Mouse (Mus musculus) liver, embryonic 15.5 days (tissue): Measurements from ENCODE around the gene E130114P18Rik. TPM values are rescaled to one million over a fixed set of nuclear protein-coding genes. Genes with fewer than 3 reads are reported as not detected.

Experiments used
- ATAC-seq: fragments of 200-750 bp; cut with Nextera tagmentation; 2 replicates; pipeline ENCODE4 v1.8.0; 2017; ENCODE audit warnings: moderate number of reproducible peaks, mild to moderate bottlenecking, moderate library complexity; ENCODE audit not compliant: insufficient read depth
- H3K27ac ChIP-seq: fragments of 300-500 bp; sonication (generic); replicated peaks from 2 replicates; pipeline ENCODE4 v1.5.1; 2015; ENCODE audit warnings: mild to moderate bottlenecking, inconsistent platforms
- H3K27me3 ChIP-seq: fragments of 300-500 bp; sonication (generic); 2 replicates; pipeline ENCODE4 v1.6.1; 2015; ENCODE audit warnings: mild to moderate bottlenecking, inconsistent platforms
- H3K36me3 ChIP-seq: fragments of 300-500 bp; sonication (generic); replicated peaks from 2 replicates; pipeline ENCODE4 v1.6.1; 2015; ENCODE audit warnings: moderate library complexity, mild to moderate bottlenecking, inconsistent platforms
- H3K4me1 ChIP-seq: fragments of 300-500 bp; sonication (generic); replicated peaks from 2 replicates; pipeline ENCODE4 v1.6.1; 2015; ENCODE audit warnings: inconsistent platforms
- H3K4me2 ChIP-seq: fragments of 300-500 bp; sonication (generic); 2 replicates; pipeline ENCODE4 v1.6.1; 2015; ENCODE audit warnings: moderate library complexity, mild to moderate bottlenecking, inconsistent platforms
- H3K4me3 ChIP-seq: fragments of 300-500 bp; sonication (generic); replicated peaks from 2 replicates; pipeline ENCODE4 v1.5.1; 2015; ENCODE audit warnings: mild to moderate bottlenecking, inconsistent platforms
- H3K9ac ChIP-seq: fragments of 300-500 bp; sonication (generic); 2 replicates; pipeline ENCODE4 v1.6.1; 2015; ENCODE audit warnings: moderate library complexity, mild to moderate bottlenecking, inconsistent platforms
- H3K9me3 ChIP-seq: fragments of 300-500 bp; sonication (generic); replicated peaks from 2 replicates; pipeline ENCODE4 v1.6.1; 2016; ENCODE audit warnings: inconsistent platforms
- WGBS: fragments of 180-500 bp; shearing (Covaris S2); methylation state at CpG from one replicate; pipeline ENCODE4 v1.1.7; 2015; ENCODE audit warnings: mixed read lengths; ENCODE audit not compliant: insufficient replicate concordance; 5-methylcytosine and 5-hydroxymethylcytosine counted together
- polyA plus RNA-seq: library from polyadenylated mRNA; unstranded; fragments of >200 nt; fragmentation: Nextera tagmentation; extraction: Ambion mirVana; gene quantifications from 2 replicates; pipeline ENCODE4 v1.2.1, GENCODE M21; 2015

Gene E130114P18Rik
- polyA plus RNA-seq, 1 experiment from 2014 or later, result 0.10 TPM

- no peaks in the 10 kb centered on the region for H3K9me3 ChIP-seq
- ATAC-seq, result no peak
- H3K4me3 ChIP-seq, result no peak overlapping the region
- H3K36me3 ChIP-seq, result no peaks in the 10 kb centered on the region
- no peak overlapping the region for H3K27ac ChIP-seq
- 57% methylated on average over 1 of the region's 1 CpGs for WGBS
- H3K27me3 ChIP-seq, result no peaks in the 10 kb centered on the region
- H3K9ac ChIP-seq, result no peak overlapping the region
- H3K4me1 ChIP-seq, result no peaks in the 10 kb centered on the region
- H3K4me2 ChIP-seq, result no peak overlapping the region
These were observed 188.1 kb downstream of the E130114P18Rik start for GRCm38 (mm10) chr4:97589790-97590189.

GRCm38 (mm10) chr4:97587412-97588010 lies 190.4 kb downstream of the E130114P18Rik start:
- no peak for ATAC-seq
- Histone ChIP-seq H3K4me2 (no peak overlapping the region), H3K4me1 (no peaks in the 10 kb centered on the region), H3K27me3 (no peaks in the 10 kb centered on the region; the same call in 1 of the 2 replicates), H3K27ac (no peak overlapping the region), H3K9me3 (no peaks in the 10 kb centered on the region), H3K4me3 (no peak overlapping the region), H3K36me3 (no peaks in the 10 kb centered on the region), H3K9ac (no peak overlapping the region)
- 61% methylated on average over 9 of the region's 9 CpGs for WGBS

GRCm38 (mm10) chr4:97585170-97585569 lies 192.7 kb downstream of the E130114P18Rik start:
- Histone ChIP-seq H3K9me3 (no peaks in the 10 kb centered on the region), H3K27ac (no peak overlapping the region), H3K36me3 (no peaks in the 10 kb centered on the region), H3K9ac (no peak overlapping the region), H3K4me1 (no peaks in the 10 kb centered on the region), H3K4me3 (no peak overlapping the region), H3K4me2 (no peak overlapping the region), H3K27me3 (no peaks in the 10 kb centered on the region; the same call in 1 of the 2 replicates)
- WGBS, result 64% methylated on average over 7 of the region's 7 CpGs
- ATAC-seq, result no peak

- H3K9me3 ChIP-seq, result no peaks in the 10 kb centered on the region
- 74% methylated on average over 9 of the region's 9 CpGs for WGBS
- ATAC-seq, result no peak
- H3K36me3 ChIP-seq, result no peaks in the 10 kb centered on the region
- H3K27me3 ChIP-seq, result no peaks in the 10 kb centered on the region; the same call in 1 of the 2 replicates
- no peak overlapping the region for H3K4me3 ChIP-seq
- no peak overlapping the region for H3K4me2 ChIP-seq
- H3K27ac ChIP-seq, result no peak overlapping the region
- H3K4me1 ChIP-seq, result no peaks in the 10 kb centered on the region
- H3K9ac ChIP-seq, result no peak overlapping the region
These were observed 193.3 kb downstream of the E130114P18Rik start for GRCm38 (mm10) chr4:97584445-97585130.

GRCm38 (mm10) chr4:97582796-97583430 lies 195.0 kb downstream of the E130114P18Rik start:
- Histone ChIP-seq H3K9ac (no peak overlapping the region), H3K27ac (no peak overlapping the region), H3K9me3 (no peaks in the 10 kb centered on the region), H3K4me2 (no peak overlapping the region), H3K4me3 (no peak overlapping the region), H3K4me1 (no peaks in the 10 kb centered on the region), H3K27me3 (no peaks in the 10 kb centered on the region; the same call in 1 of the 2 replicates), H3K36me3 (no peaks in the 10 kb centered on the region)
- WGBS, result 65% methylated on average over 15 of the region's 15 CpGs
- no peak for ATAC-seq

DNA sequence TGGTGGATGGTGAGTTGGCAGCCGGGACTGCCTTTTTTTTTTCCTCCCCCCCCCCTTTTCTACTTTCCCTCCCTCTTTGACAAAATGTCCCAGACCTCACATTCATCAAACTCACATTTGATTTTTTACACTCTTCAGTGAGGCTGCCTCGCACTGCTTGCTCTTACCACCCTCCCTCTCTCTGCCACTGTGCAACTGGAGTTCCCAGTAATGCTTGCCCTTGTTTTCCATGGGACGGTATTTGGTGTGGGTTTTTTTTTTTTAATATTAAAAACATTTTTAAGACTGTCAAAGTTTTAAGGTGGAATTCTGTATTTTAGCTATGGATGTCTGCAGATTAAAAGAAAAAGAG lies 195.8 kb downstream of the E130114P18Rik start:
- H3K27ac ChIP-seq, result no peak overlapping the region
- no peaks in the 10 kb centered on the region for H3K4me1 ChIP-seq
- H3K36me3 ChIP-seq, result no peaks in the 10 kb centered on the region
- H3K4me3 ChIP-seq, result no peak overlapping the region
- no peaks in the 10 kb centered on the region; the same call in 1 of the 2 replicates for H3K27me3 ChIP-seq
- no peak overlapping the region for H3K4me2 ChIP-seq
- no peaks in the 10 kb centered on the region for H3K9me3 ChIP-seq
- no peak overlapping the region for H3K9ac ChIP-seq
- no peak for ATAC-seq
- WGBS, result 61% methylated on average over 3 of the region's 3 CpGs

- H3K27me3 ChIP-seq, result no peaks in the 10 kb centered on the region; the same call in 1 of the 2 replicates
- no peak overlapping the region for H3K4me3 ChIP-seq
- no peak overlapping the region for H3K27ac ChIP-seq
- H3K4me1 ChIP-seq, result no peaks in the 10 kb centered on the region
- no peak overlapping the region for H3K4me2 ChIP-seq
- H3K36me3 ChIP-seq, result no peaks in the 10 kb centered on the region
- no peak for ATAC-seq
- 64% methylated on average over 12 of the region's 12 CpGs for WGBS
- H3K9ac ChIP-seq, result no peak overlapping the region
- no peaks in the 10 kb centered on the region for H3K9me3 ChIP-seq
These were observed 196.4 kb downstream of the E130114P18Rik start for GRCm38 (mm10) chr4:97581314-97582063.

DNA sequence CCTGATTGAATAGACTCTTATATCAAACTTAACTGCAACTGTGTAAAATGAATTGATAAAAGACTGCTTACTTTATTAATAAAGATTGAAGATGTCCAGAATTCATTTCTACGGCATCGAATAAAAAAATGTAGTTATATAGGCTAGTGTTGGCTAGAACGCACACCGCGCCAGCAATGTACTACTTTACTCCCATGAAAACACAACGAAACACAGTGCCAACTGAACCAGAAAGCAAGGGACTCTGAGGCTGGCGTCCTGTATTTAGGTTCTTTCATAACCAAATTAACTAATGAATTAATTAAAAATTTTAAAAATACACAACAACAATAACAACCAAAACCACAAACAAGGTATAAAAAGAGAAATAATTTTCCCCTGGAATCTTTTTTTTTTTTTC lies 197.0 kb downstream of the E130114P18Rik start:
- 78% methylated on average over 7 of the region's 7 CpGs for WGBS

DNA sequence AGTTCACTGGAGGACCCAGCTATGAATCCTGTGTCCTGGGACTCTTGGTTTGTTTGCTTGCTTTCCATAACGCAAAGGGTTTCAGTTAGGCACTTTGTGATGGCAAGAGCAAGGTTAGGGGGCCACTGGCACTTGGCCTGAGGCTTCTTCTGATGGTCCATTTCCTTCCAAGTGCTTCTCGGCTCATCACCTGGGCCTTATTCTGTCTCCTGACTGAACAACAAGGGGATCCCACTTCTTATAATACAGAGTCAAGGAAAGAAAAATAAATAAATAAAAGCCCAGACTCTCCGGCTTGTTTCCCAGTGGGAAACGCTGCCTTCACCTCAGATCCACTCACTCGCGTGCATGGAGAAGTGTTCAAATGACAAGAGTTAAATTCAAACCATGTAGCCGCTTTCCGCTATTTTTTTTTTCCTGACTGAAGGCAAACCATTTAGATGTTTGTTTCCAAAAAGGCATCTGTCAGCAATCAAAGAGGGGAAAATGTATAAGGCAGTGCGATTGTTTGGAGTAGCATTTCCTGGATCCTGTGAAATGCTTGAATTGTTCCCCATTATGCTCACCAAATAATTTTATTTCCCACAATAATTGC lies 199.2 kb downstream of the E130114P18Rik start:
- H3K27ac ChIP-seq, result no peak overlapping the region
- no peak overlapping the region for H3K9ac ChIP-seq
- H3K4me2 ChIP-seq, result no peak overlapping the region
- no peaks in the 10 kb centered on the region; the same call in 1 of the 2 replicates for H3K27me3 ChIP-seq
- no peaks in the 10 kb centered on the region for H3K36me3 ChIP-seq
- no peak for ATAC-seq
- no peaks in the 10 kb centered on the region for H3K9me3 ChIP-seq
- no peaks in the 10 kb centered on the region for H3K4me1 ChIP-seq
- no peak overlapping the region for H3K4me3 ChIP-seq
- 78% methylated on average over 9 of the region's 9 CpGs for WGBS

More for the DNA sequence above, 197.0 kb downstream of the E130114P18Rik start:
- Histone ChIP-seq H3K4me1 (no peaks in the 10 kb centered on the region), H3K27me3 (no peaks in the 10 kb centered on the region; the same call in 1 of the 2 replicates), H3K36me3 (no peaks in the 10 kb centered on the region), H3K4me3 (no peak overlapping the region), H3K9ac (no peak overlapping the region), H3K4me2 (no peak overlapping the region), H3K9me3 (no peaks in the 10 kb centered on the region), H3K27ac (no peak overlapping the region)
- ATAC-seq, result no peak

- 61% methylated on average over 5 of the region's 5 CpGs for WGBS
- no peaks in the 10 kb centered on the region for H3K4me1 ChIP-seq
- no peak for ATAC-seq
- no peak overlapping the region for H3K4me3 ChIP-seq
- H3K4me2 ChIP-seq, result no peak overlapping the region
- H3K27me3 ChIP-seq, result no peaks in the 10 kb centered on the region; the same call in 1 of the 2 replicates
- no peak overlapping the region for H3K27ac ChIP-seq
- no peak overlapping the region for H3K9ac ChIP-seq
- no peaks in the 10 kb centered on the region for H3K9me3 ChIP-seq
- no peaks in the 10 kb centered on the region for H3K36me3 ChIP-seq
These were observed 200.4 kb downstream of the E130114P18Rik start for GRCm38 (mm10) chr4:97577431-97577830.
